Mouse (Mus musculus) heart, adult 2 months (tissue): ENCODE results near the gene Ryr3. TPM values are rescaled to one million over a fixed set of nuclear protein-coding genes. Genes with fewer than 3 reads are reported as not detected.
A peak's percentile ranks its signal among the peaks of the same experiment; 100 is the strongest.

Experiments
- DNase-seq, 2 experiments: peaks; one replicate each; pipeline ENCODE4 v3.0.0; 2021
- H3K27ac ChIP-seq: fragments of 200-600 bp; 2 replicates; pipeline ENCODE4 v1.8.1; 2022
- H3K27me3 ChIP-seq: fragments of 200-500 bp; 2 replicates; pipeline ENCODE4 v1.6.1; 2012; ENCODE audit warnings: mild to moderate bottlenecking, low read length, inconsistent platforms, mixed read lengths; ENCODE audit not compliant: control insufficient read depth, insufficient read depth
- H3K36me3 ChIP-seq: fragments of 200-500 bp; 2 replicates; pipeline ENCODE4 v1.6.1; 2012; ENCODE audit warnings: low read length, inconsistent platforms; ENCODE audit not compliant: control insufficient read depth, insufficient read depth
- H3K4me1 ChIP-seq: fragments of 200-500 bp; 2 replicates; pipeline ENCODE4 v1.6.1; 2011; ENCODE audit warnings: low read length; ENCODE audit not compliant: control insufficient read depth, insufficient read depth
- H3K4me3 ChIP-seq: fragments of 200-600 bp; 2 replicates; pipeline ENCODE4 v1.8.1; 2022
- H3K79me2 ChIP-seq: fragments of 200-500 bp; replicated peaks from 2 replicates; pipeline ENCODE4 v1.6.1; 2012; ENCODE audit warnings: mild to moderate bottlenecking, inconsistent platforms, low read length, moderate library complexity, mixed read lengths; ENCODE audit not compliant: control insufficient read depth, insufficient read depth
- H3K9ac ChIP-seq: fragments of 200-500 bp; 2 replicates; pipeline ENCODE4 v1.6.1; 2012; ENCODE audit warnings: low read depth, mild to moderate bottlenecking, control low read depth, inconsistent platforms, low read length, mixed read lengths
- CTCF ChIP-seq: fragments of 200-600 bp; IDR thresholded peaks from 2 replicates; pipeline ENCODE4 v1.8.1; 2022; ENCODE audit warnings: antibody characterized with exemption, mild to moderate bottlenecking, moderate library complexity
- EP300 ChIP-seq: fragments of 200-500 bp; IDR thresholded peaks from 2 replicates; pipeline ENCODE4 v1.6.1; 2011; ENCODE audit warnings: low read depth, low read length, control low read depth; ENCODE audit not compliant: insufficient read depth
- POLR2A ChIP-seq: fragments of 200-500 bp; IDR thresholded peaks from 2 replicates; pipeline ENCODE4 v1.6.1; 2011; ENCODE audit warnings: mild to moderate bottlenecking, low read depth, low read length, control low read depth; ENCODE audit not compliant: insufficient read depth
- WGBS: fragments of 180-500 bp; shearing (Covaris S2); methylation state at CpG from one replicate; pipeline ENCODE4 v1.1.7; 2018; 5-methylcytosine and 5-hydroxymethylcytosine counted together
- intact Hi-C: fragments of 180-260 bp; cut with DNase I; formaldehyde crosslinking; loops from one replicate; pipeline ENCODE4 v1.15.1; 2025
- polyA plus RNA-seq: library from polyadenylated mRNA; depleted of rRNA; stranded (reverse); fragments of >200 nt; gene quantifications from 2 replicates; pipeline ENCODE4 v1.2.3, GENCODE M21; 2012
- total RNA-seq, 2 experiments: library from RNA; stranded (reverse); gene quantifications; 2 replicates each; pipeline ENCODE4 v1.2.3; 2021

Gene Ryr3
- total and polyA plus RNA-seq, 3 experiments: 0.93 to 1.1 (median 1.00) TPM

DNA sequence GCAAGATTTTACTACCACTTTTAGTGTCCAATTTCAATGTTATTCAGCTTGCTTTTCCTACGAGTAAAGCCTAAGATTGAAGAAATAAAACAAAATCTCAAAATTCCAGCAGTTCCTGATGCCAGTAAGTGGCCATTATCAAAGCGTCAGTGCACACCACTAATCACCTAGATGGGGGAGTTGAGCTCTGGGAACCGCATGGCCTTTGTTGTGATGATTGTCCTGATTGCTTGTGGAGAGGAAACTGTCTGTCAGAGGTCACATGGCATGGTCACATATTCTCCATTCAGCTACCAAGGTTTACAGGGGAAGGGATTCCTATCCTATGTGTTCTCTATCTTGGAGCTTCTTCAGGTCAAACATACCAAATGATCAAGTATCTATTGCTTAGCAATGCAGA, 399.9 kb downstream of the Ryr3 start:
- no peak for DNase-seq
- Histone ChIP-seq H3K36me3 (no peaks in the 10 kb centered on the region), H3K27me3 (no peaks in the 10 kb centered on the region), H3K4me1 (no peaks in the 10 kb centered on the region), H3K79me2 (no peaks in the 10 kb centered on the region), H3K27ac (no peak overlapping the region), H3K4me3 (no peak overlapping the region), H3K9ac (no peak overlapping the region)
- intact Hi-C loops: no loop called here
- TF ChIP-seq POLR2A (no peak), CTCF (no peak)
- WGBS: 46% methylated on average over 3 of the region's 3 CpGs

- H3K4me1 ChIP-seq: no peaks in the 10 kb centered on the region
- H3K79me2 ChIP-seq: no peaks in the 10 kb centered on the region
- no peak for TF ChIP-seq EP300
- TF ChIP-seq POLR2A: no peak
- TF ChIP-seq CTCF: no peak
- H3K27me3 ChIP-seq: no peaks in the 10 kb centered on the region
- WGBS: 70% methylated on average over 3 of the region's 3 CpGs
- no peak overlapping the region for H3K4me3 ChIP-seq
- H3K36me3 ChIP-seq: no peaks in the 10 kb centered on the region
- intact Hi-C loops: no loop called here
- H3K9ac ChIP-seq: no peak overlapping the region
- no peak for DNase-seq
- no peak overlapping the region for H3K27ac ChIP-seq
Observed at GRCm38 (mm10) chr2:112815960-112816359, 400.9 kb downstream of the Ryr3 start.

GRCm38 (mm10) chr2:112812637-112813402, 404.1 kb downstream of the Ryr3 start:
- no peaks in the 10 kb centered on the region for H3K79me2 ChIP-seq
- H3K9ac ChIP-seq: no peak overlapping the region
- 60% methylated on average over 5 of the region's 5 CpGs for WGBS
- no peaks in the 10 kb centered on the region for H3K27me3 ChIP-seq
- H3K4me3 ChIP-seq: no peak overlapping the region
- no peaks in the 10 kb centered on the region for H3K36me3 ChIP-seq
- no peak for DNase-seq
- TF ChIP-seq POLR2A: no peak
- peak; percentile 29 for TF ChIP-seq CTCF
- H3K27ac ChIP-seq: no peak overlapping the region
- intact Hi-C loops: no loop called here
- no peaks in the 10 kb centered on the region for H3K4me1 ChIP-seq

DNA sequence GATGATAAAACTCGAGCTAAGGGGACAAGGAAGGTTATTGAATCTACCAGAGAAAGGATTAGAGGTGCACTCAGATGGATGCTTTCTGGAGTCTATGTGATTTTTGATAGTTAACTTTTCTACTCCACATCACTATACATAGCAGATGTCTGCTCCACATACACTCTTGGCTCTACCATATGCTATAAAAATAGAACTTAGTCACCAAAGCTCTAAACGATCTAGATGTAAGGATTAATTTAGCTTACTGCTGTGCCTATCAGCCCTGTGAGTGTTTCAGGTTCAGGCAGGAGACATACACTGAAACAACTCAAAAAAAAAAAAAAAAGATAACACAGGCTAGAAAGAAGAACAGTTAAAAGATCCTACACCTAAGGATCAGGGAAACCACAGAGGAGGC, 410.9 kb downstream of the Ryr3 start:
- TF ChIP-seq POLR2A (no peak), CTCF (no peak), EP300 (no peak)
- Histone ChIP-seq H3K9ac (no peak overlapping the region), H3K27me3 (no peaks in the 10 kb centered on the region), H3K79me2 (no peaks in the 10 kb centered on the region), H3K36me3 (no peaks in the 10 kb centered on the region), H3K4me3 (no peak overlapping the region), H3K4me1 (no peaks in the 10 kb centered on the region), H3K27ac (no peak overlapping the region)
- WGBS: 38% methylated on average over 2 of the region's 2 CpGs
- DNase-seq: no peak
- intact Hi-C loops: loop anchor here (10.0 kb wide), 1 partner anchor 629 kb away; no protein-coding TSS in a partner anchor

DNA sequence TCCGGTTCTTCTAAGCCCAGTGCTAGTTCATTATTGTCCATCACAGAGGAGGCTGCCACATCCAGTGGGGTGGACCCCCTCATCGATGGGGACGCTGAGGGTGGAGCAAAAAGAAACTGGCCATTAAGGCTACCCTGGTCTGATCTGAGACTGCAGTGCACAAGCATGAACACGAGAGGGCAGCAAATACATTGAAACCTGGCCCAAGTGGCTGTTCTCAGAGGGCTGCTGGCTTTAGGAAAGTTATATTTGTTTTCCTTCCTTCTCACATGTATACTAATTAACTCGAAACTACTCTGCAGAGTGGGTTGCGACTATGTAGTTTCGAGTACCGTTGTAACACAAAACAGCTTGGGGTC, 416.9 kb downstream of the Ryr3 start:
- TF ChIP-seq EP300: no peak
- peak; percentile 83 for TF ChIP-seq CTCF
- Histone ChIP-seq H3K9ac (no peak overlapping the region), H3K4me3 (no peak overlapping the region), H3K27ac (no peak overlapping the region), H3K27me3 (no peaks in the 10 kb centered on the region), H3K36me3 (no peaks in the 10 kb centered on the region), H3K4me1 (no peaks in the 10 kb centered on the region), H3K79me2 (no peaks in the 10 kb centered on the region)
- peak; percentile 22 to 54 for DNase-seq
- WGBS: 13% methylated on average over 8 of the region's 8 CpGs
- intact Hi-C loops: loop anchor here (1.0 to 10.0 kb wide), 2 partner anchors 434 to 635 kb away; no protein-coding TSS in a partner anchor

DNA sequence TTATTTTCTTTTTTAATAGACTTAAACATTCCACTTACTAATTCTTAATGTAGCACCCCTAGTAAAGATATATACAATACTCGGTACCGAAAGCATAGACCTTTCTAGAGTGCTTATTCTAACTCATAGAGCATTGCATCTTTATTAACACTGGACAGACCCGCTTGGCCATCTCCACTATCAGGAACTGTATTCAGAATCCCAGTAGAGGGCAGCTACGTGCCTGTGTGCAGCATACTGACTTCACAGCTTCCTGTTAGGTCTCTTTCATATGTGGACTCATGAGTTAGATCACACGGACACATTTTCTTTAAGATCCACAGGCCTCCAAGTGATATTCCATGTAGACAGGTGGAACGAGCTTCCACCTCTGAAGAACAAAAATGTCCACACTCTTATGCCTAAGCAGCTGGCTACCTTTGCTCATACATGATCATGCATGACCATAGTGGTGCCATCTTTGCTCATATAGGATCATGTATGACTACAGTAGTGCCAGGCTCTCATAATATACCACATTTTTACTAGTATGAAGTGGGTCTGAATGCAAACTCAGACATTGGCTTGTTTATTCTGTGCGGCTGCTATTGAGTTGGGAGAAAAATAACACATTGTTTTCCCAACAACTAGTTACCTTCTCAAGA, 417.4 kb downstream of the Ryr3 start:
- Histone ChIP-seq H3K9ac (no peak overlapping the region), H3K27me3 (no peaks in the 10 kb centered on the region), H3K4me3 (no peak overlapping the region), H3K27ac (no peak overlapping the region), H3K36me3 (no peaks in the 10 kb centered on the region), H3K79me2 (no peaks in the 10 kb centered on the region), H3K4me1 (no peaks in the 10 kb centered on the region)
- TF ChIP-seq POLR2A (no peak), EP300 (no peak), CTCF (no peak)
- WGBS: 74% methylated on average over 7 of the region's 7 CpGs
- intact Hi-C loops: no loop called here
- no peak for DNase-seq
